Mouse (Mus musculus) T-helper 17 cell (primary cell): ENCODE measurements around the gene Scgb2b20.
"Not testable (repeated sequence)": the region's sequence is repeated elsewhere in the genome, so short reads cannot be mapped to it uniquely, and the experiment has no call there.

Source experiments
- in situ Hi-C, 2 experiments: fragments of 300-600 bp; cut with MboI, MseI; formaldehyde crosslinking; loops; 1 replicate in 1 of 2; 2 replicates in 1 of 2; pipeline ENCODE4 v1.15.1; 2025; ENCODE audit warnings: high pct_unique_total_duplicates in 2 of 2

Gene Scgb2b20

GRCm38 (mm10) chr7:33366222-33366621, at the start of gene Scgb2b20:
Gene Scgb2b20 (minus strand): TSS chr7:33366322.
- in situ Hi-C loops: loop anchor here in 1 of 2 experiments (10.0 kb wide), 1 partner anchor 131 kb away; no protein-coding TSS in a partner anchor

DNA sequence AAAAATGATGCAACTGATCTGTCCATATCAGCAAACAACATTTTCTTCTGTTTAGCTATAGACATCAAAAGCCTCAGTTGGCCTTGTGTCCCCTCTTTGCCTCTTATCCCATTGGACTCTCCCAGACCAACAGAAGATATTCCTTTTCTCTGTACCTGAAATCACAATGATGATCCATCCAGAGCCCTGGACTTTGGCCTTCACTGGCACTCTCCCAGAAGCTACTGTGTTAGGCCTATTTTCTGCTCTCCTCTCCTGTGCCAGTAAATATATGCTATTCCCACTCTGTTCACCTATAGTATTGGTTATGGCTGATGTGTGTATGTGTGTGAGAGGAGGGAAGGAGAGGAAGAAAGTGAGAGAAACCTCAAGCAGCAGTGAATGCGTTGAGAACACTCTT, 43.6 kb upstream of the Scgb2b20 start:
- in situ Hi-C loops: not testable (repeated sequence)

DNA sequence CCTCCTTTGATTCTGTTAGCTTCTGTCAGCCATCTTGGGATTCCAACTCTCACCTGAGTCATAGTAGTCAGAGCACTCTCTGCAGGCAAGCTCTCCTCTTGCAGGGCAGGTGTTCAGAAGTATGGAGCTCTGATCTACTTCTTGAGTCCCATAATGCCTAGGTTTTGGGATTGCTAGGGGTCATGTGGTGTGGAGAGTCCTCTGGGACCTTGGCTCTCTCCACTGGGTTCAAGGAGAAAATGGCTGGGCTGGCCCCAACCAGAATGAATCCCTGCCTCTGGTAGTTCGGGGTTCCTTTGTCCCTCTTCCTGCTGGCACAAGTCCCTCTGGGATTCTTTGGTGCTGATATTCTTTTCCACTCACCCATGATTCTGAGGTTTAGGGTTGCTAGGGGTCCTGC, 35.5 kb upstream of the Scgb2b20 start:
- in situ Hi-C loops: no loop called here

- in situ Hi-C loops: not testable (repeated sequence)
These were observed 33.6 kb upstream of the Scgb2b20 start for GRCm38 (mm10) chr7:33399749-33400148.

DNA sequence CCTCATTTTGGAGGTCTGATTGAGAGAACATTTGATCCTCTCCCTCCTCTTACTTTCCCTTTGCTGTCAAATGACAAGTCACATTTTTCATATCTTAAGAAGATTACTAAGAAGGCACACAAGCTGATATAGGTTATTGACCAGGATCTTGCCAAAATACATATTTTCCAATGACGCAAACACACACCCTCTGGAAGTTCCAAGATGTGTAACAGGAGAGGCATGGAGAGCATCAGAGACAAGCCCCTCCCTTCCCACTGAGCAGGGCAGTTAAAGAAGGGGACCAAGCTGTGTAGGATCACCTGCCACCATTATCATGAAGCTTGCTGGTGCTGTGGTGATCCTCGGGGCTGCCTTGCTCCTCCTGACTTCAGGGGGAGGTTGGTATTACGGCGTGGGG, 6.8 kb upstream of the Scgb2b20 start, which contains the start of gene Scgb1b20:
Scgb1b20 (plus strand) TSS at position 301 of the 400 bp plus-strand sequence.
- in situ Hi-C loops: not testable (repeated sequence)
